In the genomic region with DNA sequence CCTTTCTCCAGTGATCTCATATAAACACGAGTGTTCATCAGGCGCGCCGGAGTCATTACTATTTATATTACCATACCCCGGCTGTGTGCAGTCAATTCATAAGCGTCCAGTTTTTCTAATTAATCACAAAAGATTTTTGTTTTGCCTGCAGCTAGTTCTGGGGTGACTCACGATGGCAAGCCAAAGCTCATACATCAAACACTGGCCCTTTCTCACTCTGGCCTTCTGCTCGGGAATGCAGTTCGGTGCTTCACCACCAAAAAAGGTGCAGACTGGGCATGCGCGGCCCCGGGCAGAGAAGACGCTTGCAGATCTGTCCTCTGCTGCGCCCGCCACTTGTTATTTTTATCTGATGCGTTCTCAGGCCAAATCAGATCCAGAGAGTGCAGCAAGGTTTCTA, we compare ENCODE assay signal across 9 mouse cellular contexts.
DNase-seq lines count a peak whose midpoint lies in the region; ATAC-seq and TF ChIP-seq lines count a peak whose summit lies in the region.
"Had no signal": no experiment of that assay in that cellular context is flagged by ENCODE, and none has a peak within 500 bp of the region (broad histone marks: within the 10 kb centered on the region; RNA-seq: fewer than 3 reads in every experiment).

No protein-coding gene starts in this region.

- H3K4me1 ChIP-seq in forebrain, postnatal 0 days (ENCODE audit: insufficient read depth) = 0 out of 2 replicates have a peak, but pooled peaks cover 2% of the 10 kb centered on the region
- H3K4me1 ChIP-seq in intestine, embryonic 14.5 days (replicated peaks; ENCODE audit: control insufficient read depth, insufficient read depth, low read length) = peaks cover 12% of the 10 kb centered on the region
- H3K4me1 ChIP-seq in midbrain, embryonic 16.5 days (ENCODE audit: control insufficient read depth, insufficient read depth, low read length) = peaks cover 3% of the 10 kb centered on the region; the same call in 1 of the 2 replicates

- H3K4me2 ChIP-seq in forebrain, postnatal 0 days (ENCODE audit: low read depth) = no peak overlapping the region
- H3K4me2 ChIP-seq in intestine, embryonic 14.5 days (ENCODE audit: low read length) = peak overlapping the region; percentile 29
- peak overlapping the region; percentile 38; the same call in 1 of the 2 replicates for H3K4me2 ChIP-seq in midbrain, embryonic 16.5 days (ENCODE audit: low read length)

- H3K27ac ChIP-seq in forebrain, postnatal 0 days (ENCODE audit: low read depth, low read length) = no peak overlapping the region
- 0 out of 2 replicates have a peak overlapping the region, but pooled peaks have one; percentile 47 for H3K27ac ChIP-seq in intestine, embryonic 14.5 days (ENCODE audit: low read depth)
- peak overlapping the region; percentile 87 for H3K27ac ChIP-seq in left cerebral cortex, adult 2 months
- H3K27ac ChIP-seq in midbrain, embryonic 16.5 days (ENCODE audit: low read length) = no peak overlapping the region
- H3K27ac ChIP-seq: liver, embryonic 14.5 days had no signal

- no peaks in the 10 kb centered on the region for H3K36me3 ChIP-seq in forebrain, postnatal 0 days (ENCODE audit: insufficient read depth)
- H3K36me3 ChIP-seq in intestine, embryonic 14.5 days (ENCODE audit: control insufficient read depth, insufficient read depth, low read length) = no peaks in the 10 kb centered on the region
- H3K36me3 ChIP-seq in midbrain, embryonic 16.5 days (ENCODE audit: control insufficient read depth, insufficient read depth, low read length) = no peaks in the 10 kb centered on the region

- peak; percentile 78 for ATAC-seq in forebrain, postnatal 0 days
- ATAC-seq in intestine, embryonic 14.5 days (replicated peaks; ENCODE audit: low FRiP score, low TSS enrichment, low read depth) = peak; percentile 72
- peak; percentile 77 for ATAC-seq in midbrain, embryonic 16.5 days
- no peak for ATAC-seq in megakaryocyte progenitor cell, adult 5-6 weeks (replicated peaks; ENCODE audit: poor library complexity)

- 45% methylated on average over 16 of the region's 16 CpGs for WGBS in forebrain, postnatal 0 days
- 24% methylated on average over 16 of the region's 16 CpGs for WGBS in intestine, embryonic 14.5 days
- WGBS in midbrain, embryonic 16.5 days = 44% methylated on average over 16 of the region's 16 CpGs

- H3K4me3 ChIP-seq in forebrain, postnatal 0 days (ENCODE audit: low read depth, low read length) = no peak overlapping the region
- H3K4me3 ChIP-seq in intestine, embryonic 14.5 days (ENCODE audit: low read depth, low read length) = no peak overlapping the region
- H3K4me3 ChIP-seq in left cerebral cortex, adult 2 months = peak overlapping the region; percentile 21; the same call in 1 of the 2 replicates
- no peak overlapping the region for H3K4me3 ChIP-seq in midbrain, embryonic 16.5 days (ENCODE audit: low read depth, low read length)

- peak; percentile 42; the same call in 1 of the 2 replicates for TF ChIP-seq CTCF in forebrain, postnatal 0 days (IDR thresholded peaks at IDR 0.05; ENCODE audit: low read depth)
- TF ChIP-seq CTCF in left cerebral cortex, adult 2 months (IDR thresholded peaks at IDR 0.05) = peak; percentile 59

- no peaks in the 10 kb centered on the region for H3K9me3 ChIP-seq in forebrain, postnatal 0 days (ENCODE audit: low read length)
- no peaks in the 10 kb centered on the region for H3K9me3 ChIP-seq in intestine, embryonic 14.5 days (ENCODE audit: control insufficient read depth, low read length)
- H3K9me3 ChIP-seq in midbrain, embryonic 16.5 days (replicated peaks; ENCODE audit: control insufficient read depth, low read length, poor library complexity, severe bottlenecking) = no peaks in the 10 kb centered on the region

- no peak overlapping the region for H3K9ac ChIP-seq in forebrain, postnatal 0 days
- H3K9ac ChIP-seq in intestine, embryonic 14.5 days (ENCODE audit: low read length) = no peak overlapping the region
- H3K9ac ChIP-seq in midbrain, embryonic 16.5 days (ENCODE audit: low read depth, low read length) = no peak overlapping the region
- H3K9ac ChIP-seq: liver, embryonic 14.5 days had no signal

- peak; percentile 58 for DNase-seq in WW6 (ENCODE audit: low read depth, low spot score)
- peak; percentile 79 to 80 for DNase-seq in cerebellum, adult 18-20 months
- peak; percentile 80 for DNase-seq in forebrain, postnatal 0 days
- DNase-seq in intestine, embryonic 14.5 days (ENCODE audit: low spot score) = peak; percentile 81
- peak; percentile 78 to 80 for DNase-seq in left cerebral cortex, adult 2 months (ENCODE audit: extremely low spot score in 1 of 2, low spot score in 2 of 2)
- DNase-seq in urinary bladder, adult 18-20 months (ENCODE audit: low spot score in 2 of 2) = peak; percentile 37 to 59

- intact Hi-C loops in left cerebral cortex, adult 2 months (cut with DNase I) = no loop called here

- H3K27me3 ChIP-seq in forebrain, postnatal 0 days (ENCODE audit: insufficient read depth, low read length) = peaks cover 8% of the 10 kb centered on the region; the same call in 1 of the 2 replicates
- no peaks in the 10 kb centered on the region for H3K27me3 ChIP-seq in intestine, embryonic 14.5 days (replicated peaks; ENCODE audit: control insufficient read depth, insufficient read depth, low read length)
- H3K27me3 ChIP-seq in midbrain, embryonic 16.5 days (ENCODE audit: control insufficient read depth, insufficient read depth, low read depth, low read length) = peaks cover 3% of the 10 kb centered on the region; the same call in 1 of the 2 replicates

Comparison
In these comparisons a context has a peak if more than half of its experiments do, and no peak if none do; other contexts are left out.
1. H3K27ac ChIP-seq: peak in intestine, embryonic 14.5 days (single experiment) and left cerebral cortex, adult 2 months (single experiment); none in forebrain, postnatal 0 days (single experiment) and midbrain, embryonic 16.5 days (single experiment).
2. Peak in every context shown above with its lines, with median percentiles within 50 percentile points of each other: DNase-seq.